Mouse (Mus musculus) heart, adult 2 months (tissue): ENCODE measurements at regions not wholly inside any gene's neighbourhood (a gene's known extent, or its start where the extent isn't known, plus 50 kb on each side); places are given as distances from the start of the nearest gene placed in this dataset.

Source experiments
- CTCF ChIP-seq: fragments of 200-600 bp; IDR thresholded peaks from 2 replicates; pipeline ENCODE4 v1.8.1; 2022; ENCODE audit warnings: antibody characterized with exemption, mild to moderate bottlenecking, moderate library complexity
- EP300 ChIP-seq: fragments of 200-500 bp; IDR thresholded peaks from 2 replicates; pipeline ENCODE4 v1.6.1; 2011; ENCODE audit warnings: low read depth, low read length, control low read depth; ENCODE audit not compliant: insufficient read depth
- POLR2A ChIP-seq: fragments of 200-500 bp; IDR thresholded peaks from 2 replicates; pipeline ENCODE4 v1.6.1; 2011; ENCODE audit warnings: mild to moderate bottlenecking, low read depth, low read length, control low read depth; ENCODE audit not compliant: insufficient read depth

GRCm38 (mm10) chr13:48167976-48168375 is 93.1 kb upstream of the Id4 start:
- TF ChIP-seq POLR2A, result no peak
- TF ChIP-seq CTCF, result no peak
- no peak for TF ChIP-seq EP300
